Mouse (Mus musculus) frontal cortex, postnatal 25 days (tissue): Measurements from ENCODE around the gene 4430402I18Rik.

Source experiments
- DNase-seq, 2 experiments: peaks; one replicate each; pipeline ENCODE4 v3.0.0; 2022; ENCODE audit warnings: low spot score in 2 of 2

4430402I18Rik gene

GRCm38 (mm10) chr19:28900771-28901170 is 66.8 kb downstream of the 4430402I18Rik start:
- DNase-seq = no peak

GRCm38 (mm10) chr19:28897497-28897896 is 70.1 kb downstream of the 4430402I18Rik start:
- no peak for DNase-seq

- no peak for DNase-seq
Measured at GRCm38 (mm10) chr19:28896639-28897038, 71.0 kb downstream of the 4430402I18Rik start.

- no peak for DNase-seq
Measured at GRCm38 (mm10) chr19:28891864-28892263, 75.7 kb downstream of the 4430402I18Rik start.

- DNase-seq = no peak
Measured at GRCm38 (mm10) chr19:28891238-28891637, 76.4 kb downstream of the 4430402I18Rik start.

- DNase-seq = no peak
Measured at GRCm38 (mm10) chr19:28889251-28889650, 78.3 kb downstream of the 4430402I18Rik start.

- no peak for DNase-seq
Measured at GRCm38 (mm10) chr19:28888496-28888895, 79.1 kb downstream of the 4430402I18Rik start.

GRCm38 (mm10) chr19:28883126-28883525 is 84.5 kb downstream of the 4430402I18Rik start:
- no peak for DNase-seq

GRCm38 (mm10) chr19:28879476-28879875 is 88.1 kb downstream of the 4430402I18Rik start:
- no peak for DNase-seq

GRCm38 (mm10) chr19:28870351-28870750 is 97.2 kb downstream of the 4430402I18Rik start:
- DNase-seq = no peak

- DNase-seq = no peak
Measured at GRCm38 (mm10) chr19:28869251-28869855, 98.2 kb downstream of the 4430402I18Rik start.

- DNase-seq = no peak
Measured at GRCm38 (mm10) chr19:28865501-28865900, 102.1 kb downstream of the 4430402I18Rik start.

- DNase-seq = no peak
Measured at GRCm38 (mm10) chr19:28864981-28865380, 102.6 kb downstream of the 4430402I18Rik start.

- DNase-seq = no peak
Measured at GRCm38 (mm10) chr19:28863626-28864025, 104.0 kb downstream of the 4430402I18Rik start.

- no peak for DNase-seq
Measured at GRCm38 (mm10) chr19:28860246-28860645, 107.4 kb downstream of the 4430402I18Rik start.

- no peak for DNase-seq
Measured at GRCm38 (mm10) chr19:28854831-28855230, 112.8 kb downstream of the 4430402I18Rik start.

- DNase-seq = no peak
Measured at GRCm38 (mm10) chr19:28852001-28852400, 115.6 kb downstream of the 4430402I18Rik start.

GRCm38 (mm10) chr19:28850510-28850909 is 117.1 kb downstream of the 4430402I18Rik start:
- DNase-seq = no peak

- DNase-seq = no peak
Measured at GRCm38 (mm10) chr19:28844946-28845710, 122.5 kb downstream of the 4430402I18Rik start.
